Mouse (Mus musculus) ovary, postnatal 14 days (tissue): ENCODE measurements at regions not wholly inside any gene's neighbourhood (a gene's known extent, or its start where the extent isn't known, plus 50 kb on each side); places are given as distances from the start of the nearest gene placed in this dataset.
"Not testable (repeated sequence)": the region's sequence is repeated elsewhere in the genome, so short reads cannot be mapped to it uniquely, and the experiment has no call there.

Experiments used
- DNase-seq: peaks from one replicate; pipeline ENCODE4 v3.0.0; 2022; ENCODE audit warnings: low spot score

DNA sequence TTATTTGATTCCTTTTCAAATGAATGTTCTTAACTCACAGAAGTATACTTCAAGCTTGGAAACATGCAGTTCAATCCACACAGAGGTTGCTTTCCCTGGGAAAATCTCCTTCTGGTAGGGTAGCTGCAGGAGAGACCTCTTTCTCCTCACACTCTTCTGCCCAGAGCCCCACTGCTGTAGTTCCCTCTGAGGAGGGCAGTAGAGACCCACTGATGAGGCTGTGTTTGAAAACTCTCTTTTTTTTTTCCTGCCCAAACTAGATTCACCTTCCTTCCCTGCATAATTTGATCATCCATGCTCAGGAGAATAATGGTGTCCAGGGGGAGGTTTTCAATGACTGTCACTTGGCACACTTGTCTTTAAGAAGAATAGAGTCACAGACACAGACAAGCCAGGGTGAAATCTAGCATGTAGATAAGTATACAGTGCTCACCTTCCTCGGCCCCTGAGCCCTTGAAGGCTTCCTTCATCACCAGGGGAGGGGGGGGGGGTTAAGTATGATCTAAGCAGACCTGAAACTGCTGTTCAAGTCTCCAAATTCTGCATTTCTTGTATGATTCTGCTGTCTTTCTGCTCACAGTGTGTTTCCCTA lies 457.3 kb upstream of the Nrsn1 start:
- peak; percentile 13 for DNase-seq

- DNase-seq = no peak
Observed at GRCm38 (mm10) chr13:25722595-25723525, 452.6 kb upstream of the Nrsn1 start.

- DNase-seq = no peak
Observed at GRCm38 (mm10) chr13:25700965-25701364, 430.7 kb upstream of the Nrsn1 start.

- no peak for DNase-seq
Observed at GRCm38 (mm10) chr13:25695956-25696355, 425.7 kb upstream of the Nrsn1 start.

GRCm38 (mm10) chr13:25695017-25695604 lies 424.8 kb upstream of the Nrsn1 start:
- no peak for DNase-seq

- DNase-seq = no peak
Observed at GRCm38 (mm10) chr13:25678221-25678735, 408.0 kb upstream of the Nrsn1 start.

- no peak for DNase-seq
Observed at GRCm38 (mm10) chr13:25675208-25675607, 404.9 kb upstream of the Nrsn1 start.

DNA sequence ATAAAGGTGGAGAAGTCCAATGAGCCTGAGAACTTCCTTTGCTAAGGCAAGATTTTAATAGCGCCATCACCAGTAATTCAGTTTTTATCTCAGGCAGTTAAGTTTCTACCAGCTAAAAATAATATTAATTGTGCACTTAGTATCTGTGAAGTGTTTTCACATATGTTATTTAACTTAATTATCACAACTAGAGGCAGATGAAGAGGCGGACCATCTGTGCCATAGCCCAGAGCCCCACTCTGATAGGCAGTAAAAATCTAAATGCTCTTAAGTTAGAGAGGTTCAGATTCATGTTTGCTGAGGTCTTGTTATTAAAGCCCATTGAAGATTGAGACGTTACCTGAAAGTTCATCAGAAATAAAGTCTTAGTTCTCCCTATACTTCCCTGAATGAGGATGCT lies 395.7 kb upstream of the Nrsn1 start:
- DNase-seq = no peak

DNA sequence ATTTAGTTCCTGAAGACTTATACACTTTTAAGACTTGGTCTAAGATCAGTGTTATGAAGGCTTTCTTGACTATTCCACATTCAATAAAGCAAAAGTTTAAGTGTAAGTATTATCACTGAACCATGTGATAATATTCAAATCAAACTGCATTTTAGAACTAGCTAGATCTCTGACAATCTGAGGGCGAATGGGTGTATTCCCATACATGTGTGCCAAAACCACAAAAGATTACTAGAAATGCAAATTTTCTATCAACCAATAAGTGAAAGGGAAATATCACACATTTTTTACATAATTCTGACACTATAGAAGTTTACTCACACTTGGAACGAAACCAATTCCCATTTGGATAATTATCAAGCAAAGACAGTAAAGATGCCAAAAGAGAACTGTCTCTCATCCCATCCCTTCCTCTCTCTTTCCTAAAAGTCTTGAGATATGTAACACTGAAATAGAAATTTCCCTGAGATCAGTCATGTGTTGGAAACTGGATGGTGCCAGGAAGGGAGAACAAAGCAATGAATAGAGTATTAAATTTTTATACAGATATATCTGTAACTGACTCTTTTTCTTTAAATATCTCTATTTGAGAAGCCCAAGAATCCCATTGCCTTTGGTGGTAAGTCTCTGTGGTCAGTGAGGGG lies 394.8 kb upstream of the Nrsn1 start:
- no peak for DNase-seq

- DNase-seq = no peak
Observed at GRCm38 (mm10) chr13:25648430-25648786, 378.1 kb upstream of the Nrsn1 start.

GRCm38 (mm10) chr13:25647711-25648429 lies 377.6 kb upstream of the Nrsn1 start:
- no peak for DNase-seq

DNA sequence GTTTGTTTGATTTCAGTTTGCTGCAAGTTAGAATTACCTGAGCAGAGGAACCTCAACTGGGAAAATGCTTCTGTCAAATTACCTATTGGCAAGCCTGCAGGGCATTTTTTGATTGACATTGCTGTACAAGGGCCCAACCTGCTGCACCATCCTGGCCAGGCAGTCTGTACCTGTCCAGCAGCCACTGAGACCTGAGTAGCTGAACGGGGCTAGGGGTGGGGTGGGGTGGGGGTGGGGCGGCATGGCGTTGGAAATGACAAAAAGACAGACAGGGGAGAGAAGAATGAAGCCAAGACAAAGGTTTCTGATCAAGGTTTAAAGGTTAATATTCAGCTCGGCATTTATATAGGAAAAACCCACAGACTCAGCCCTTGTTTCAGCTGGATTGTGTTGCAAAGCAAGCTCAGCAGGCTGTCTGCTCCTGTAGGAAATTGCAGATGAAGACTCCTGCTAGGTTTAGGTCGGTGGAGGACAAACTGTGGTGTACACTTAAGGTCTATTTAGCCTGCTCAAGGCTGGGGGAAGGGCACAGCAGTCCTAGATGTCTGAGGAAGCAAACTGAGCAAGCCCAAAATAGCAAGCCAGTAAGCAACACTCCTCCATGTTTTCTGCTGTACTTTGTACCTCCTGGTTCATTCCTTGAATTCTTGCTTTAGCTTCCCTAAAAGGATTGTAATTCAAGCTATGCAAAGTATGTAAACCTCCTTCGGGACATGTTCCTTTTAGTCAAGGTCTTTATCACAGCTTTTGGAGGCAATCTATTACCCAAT lies 369.4 kb upstream of the Nrsn1 start:
- no peak for DNase-seq

- peak; percentile 8 for DNase-seq
Observed at GRCm38 (mm10) chr13:25629466-25629865, 359.2 kb upstream of the Nrsn1 start.

GRCm38 (mm10) chr13:25617578-25617977 lies 347.3 kb upstream of the Nrsn1 start:
- no peak for DNase-seq

GRCm38 (mm10) chr13:25611986-25612385 lies 341.7 kb upstream of the Nrsn1 start:
- no peak for DNase-seq

DNA sequence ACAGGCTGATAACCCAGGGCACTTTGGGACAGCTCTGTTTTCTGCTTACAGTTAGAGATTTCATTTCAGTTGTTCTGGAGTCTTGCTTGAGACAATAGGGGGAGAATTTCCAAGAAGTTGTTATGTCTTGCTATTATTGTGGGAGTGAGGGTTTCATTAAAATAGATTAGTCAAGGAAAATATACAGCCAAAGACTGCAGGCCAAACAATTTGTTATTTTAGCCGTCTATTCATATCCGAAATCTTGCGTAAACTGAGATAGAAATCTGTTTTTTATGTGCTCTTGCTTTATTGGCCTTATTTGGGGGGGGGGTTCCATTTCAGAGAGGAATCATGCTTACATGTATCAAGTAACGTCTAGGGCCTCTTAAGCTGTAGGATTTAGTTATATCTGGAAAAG lies 339.3 kb upstream of the Nrsn1 start:
- DNase-seq = no peak

GRCm38 (mm10) chr13:25609241-25609640 lies 338.9 kb upstream of the Nrsn1 start:
- DNase-seq = no peak

DNA sequence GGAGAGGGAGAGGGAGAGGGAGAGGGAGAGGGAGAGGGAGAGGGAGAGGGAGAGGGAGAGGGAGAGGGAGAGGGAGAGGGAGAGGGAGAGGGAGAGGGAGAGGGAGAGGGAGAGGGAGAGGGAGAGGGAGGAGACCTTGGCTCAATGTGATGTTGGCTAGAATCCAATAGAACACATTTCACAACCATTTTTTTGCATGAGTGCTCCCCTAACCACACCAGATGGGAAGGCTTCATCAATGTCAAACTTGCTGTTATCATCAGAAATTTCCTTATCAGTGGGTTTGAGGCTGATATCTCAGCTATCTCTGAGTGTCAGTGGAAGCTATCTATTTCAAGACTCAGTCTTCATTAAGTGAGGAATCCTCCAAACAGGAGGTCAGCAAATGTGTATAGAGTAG lies 331.0 kb upstream of the Nrsn1 start:
- DNase-seq = not testable (repeated sequence)

- no peak for DNase-seq
Observed at GRCm38 (mm10) chr13:25594629-25595028, 324.3 kb upstream of the Nrsn1 start.

- DNase-seq = no peak
Observed at GRCm38 (mm10) chr13:25570641-25571040, 300.3 kb upstream of the Nrsn1 start.

- peak; percentile 51 for DNase-seq
Observed at GRCm38 (mm10) chr13:25562746-25563145, 292.4 kb upstream of the Nrsn1 start.
